Mouse (Mus musculus): ENCODE data around the gene Ltbp1. TPM values are rescaled to one million over a fixed set of nuclear protein-coding genes. Genes with fewer than 3 reads are reported as not detected.

Ltbp1 gene
- polyA plus RNA-seq, 1 experiment from 2014 or later = 4.8 TPM

DNA sequence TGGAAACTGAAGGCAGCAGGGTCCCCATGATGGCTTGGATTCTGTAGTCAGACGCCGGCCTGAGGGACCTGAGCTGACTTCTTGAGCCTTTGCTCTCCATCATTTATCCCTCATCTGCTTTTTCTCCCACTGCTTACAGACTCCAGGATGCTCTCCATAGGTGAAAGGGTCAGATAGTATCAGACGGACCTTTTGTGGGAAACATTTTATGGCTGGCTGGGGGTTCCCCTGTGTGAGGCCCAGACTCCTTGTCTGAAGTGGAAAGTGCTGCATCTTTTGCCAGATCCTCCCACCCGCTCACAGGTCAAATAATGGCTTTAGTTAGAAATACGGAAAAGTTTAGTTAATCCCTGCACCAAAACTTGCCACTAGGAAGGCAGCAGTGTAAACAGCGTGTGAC is 138.6 kb downstream of the Ltbp1 start:
- no peaks in the 10 kb centered on the region for H3K36me3 ChIP-seq
- H3K27me3 ChIP-seq (ENCODE audit: insufficient read depth, poor library complexity, severe bottlenecking) = no peaks in the 10 kb centered on the region
- whole genome bisulfite sequencing = 60% methylated on average over 6 of the region's 6 CpGs
- no peak for DNase-seq (ENCODE audit: low spot score)
- no peak overlapping the region for H3K4me3 ChIP-seq
- no peak overlapping the region for H3K27ac ChIP-seq
- H3K9me3 ChIP-seq = no peaks in the 10 kb centered on the region
- H3K4me1 ChIP-seq (replicated peaks) = peaks cover 6% of the 10 kb centered on the region; the same call in 1 of the 2 replicates

DNA sequence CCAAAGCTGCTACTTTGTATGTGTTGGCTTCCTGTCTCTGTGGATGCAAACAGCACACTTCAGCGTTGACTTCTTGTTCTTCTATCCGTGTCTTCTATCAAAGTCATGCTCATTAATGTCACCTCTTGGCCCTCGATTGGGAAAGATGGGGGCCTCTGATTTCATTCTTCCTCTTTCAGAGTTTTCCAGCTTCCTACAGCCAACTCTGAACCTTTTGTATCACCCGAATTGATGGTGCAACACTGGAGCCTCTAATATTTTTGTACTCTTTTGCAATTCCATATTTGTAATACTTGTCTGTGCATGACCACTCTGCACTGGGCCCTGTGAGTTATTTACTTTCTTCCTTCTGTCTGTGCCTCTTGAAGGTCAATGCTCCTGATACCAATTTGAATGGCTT is 141.8 kb downstream of the Ltbp1 start:
- Histone ChIP-seq H3K9me3 (no peaks in the 10 kb centered on the region), H3K27me3 (ENCODE audit: insufficient read depth, poor library complexity, severe bottlenecking) (no peaks in the 10 kb centered on the region), H3K36me3 (no peaks in the 10 kb centered on the region), H3K27ac (no peak overlapping the region), H3K4me1 (replicated peaks) (peaks cover 6% of the 10 kb centered on the region; the same call in 1 of the 2 replicates), H3K4me3 (no peak overlapping the region)
- WGBS = 88% methylated on average over 4 of the region's 4 CpGs
- DNase-seq (ENCODE audit: low spot score) = no peak

DNA sequence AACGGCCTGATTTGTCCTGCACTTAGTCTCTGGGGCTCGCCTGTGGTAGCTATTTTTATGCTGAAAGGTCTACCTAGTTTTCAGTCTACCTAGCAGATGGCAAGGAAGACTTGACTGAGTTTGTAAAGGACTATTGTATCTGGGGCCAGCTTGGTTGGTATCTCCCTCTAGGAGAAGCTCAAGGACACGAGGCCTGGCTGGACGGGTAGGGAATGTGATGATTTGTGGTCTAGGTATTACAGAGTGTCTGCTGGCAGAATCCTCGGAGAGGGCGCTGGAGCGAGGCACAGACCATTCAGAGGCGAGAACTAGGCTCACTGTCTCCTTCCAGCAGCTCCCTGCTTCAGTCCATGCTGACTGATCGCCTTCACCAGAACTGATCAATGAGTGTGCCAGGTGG is 146.4 kb downstream of the Ltbp1 start:
- H3K27me3 ChIP-seq (ENCODE audit: insufficient read depth, poor library complexity, severe bottlenecking) = no peaks in the 10 kb centered on the region
- H3K36me3 ChIP-seq = no peaks in the 10 kb centered on the region
- no peak overlapping the region for H3K4me3 ChIP-seq
- whole genome bisulfite sequencing = 75% methylated on average over 9 of the region's 9 CpGs
- no peaks in the 10 kb centered on the region for H3K4me1 ChIP-seq (replicated peaks)
- no peaks in the 10 kb centered on the region for H3K9me3 ChIP-seq
- DNase-seq (ENCODE audit: low spot score) = no peak
- no peak overlapping the region for H3K27ac ChIP-seq

DNA sequence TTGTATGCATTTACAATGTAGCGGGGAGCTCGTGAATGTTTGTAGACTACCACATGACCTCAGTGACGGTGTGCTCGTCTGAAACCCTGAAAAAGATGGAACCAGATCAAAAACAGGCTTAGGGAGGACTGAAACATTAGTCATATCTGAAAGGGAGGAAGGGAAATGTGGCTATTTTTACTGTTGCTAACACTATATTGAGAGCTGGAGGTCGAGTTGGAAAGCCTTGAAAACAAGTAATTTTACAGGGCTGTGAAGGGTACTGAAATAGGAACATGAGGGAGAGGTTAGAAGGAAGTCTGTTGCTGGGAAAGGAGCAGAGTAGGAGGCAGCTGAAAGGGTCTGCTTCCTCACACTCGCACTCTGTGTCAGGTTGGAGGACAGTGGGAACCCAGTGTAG is 147.7 kb downstream of the Ltbp1 start:
- no peaks in the 10 kb centered on the region for H3K9me3 ChIP-seq
- no peaks in the 10 kb centered on the region for H3K27me3 ChIP-seq (ENCODE audit: insufficient read depth, poor library complexity, severe bottlenecking)
- 79% methylated on average over 6 of the region's 6 CpGs for WGBS
- no peaks in the 10 kb centered on the region for H3K36me3 ChIP-seq
- DNase-seq (ENCODE audit: low spot score) = no peak
- H3K27ac ChIP-seq = no peak overlapping the region
- H3K4me1 ChIP-seq (replicated peaks) = no peaks in the 10 kb centered on the region
- no peak overlapping the region for H3K4me3 ChIP-seq

DNA sequence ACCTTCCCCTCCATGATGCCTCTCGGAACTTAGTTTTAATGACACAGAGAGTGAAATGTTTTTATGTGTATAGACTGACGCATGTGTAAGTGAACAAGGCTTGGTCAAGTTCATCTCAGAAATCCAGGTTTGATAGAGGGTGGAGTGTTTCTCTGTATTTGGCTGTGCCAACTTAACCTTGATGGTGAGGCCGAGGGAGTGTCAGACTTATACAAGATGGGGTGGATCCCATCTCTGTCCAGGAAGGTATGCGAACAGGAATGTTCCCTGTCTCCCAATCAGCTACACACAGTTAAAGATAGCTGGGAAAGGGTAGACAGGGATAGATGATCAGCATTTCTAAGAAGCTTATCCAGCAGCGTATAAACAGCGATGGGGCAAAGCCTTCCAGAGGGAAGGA is 153.0 kb downstream of the Ltbp1 start:
- WGBS = 93% methylated on average over 6 of the region's 6 CpGs
- no peaks in the 10 kb centered on the region for H3K27me3 ChIP-seq (ENCODE audit: insufficient read depth, poor library complexity, severe bottlenecking)
- DNase-seq (ENCODE audit: low spot score) = no peak
- H3K9me3 ChIP-seq = no peaks in the 10 kb centered on the region
- H3K4me3 ChIP-seq = no peak overlapping the region
- no peaks in the 10 kb centered on the region for H3K4me1 ChIP-seq (replicated peaks)
- no peaks in the 10 kb centered on the region for H3K36me3 ChIP-seq
- H3K27ac ChIP-seq = no peak overlapping the region

DNA sequence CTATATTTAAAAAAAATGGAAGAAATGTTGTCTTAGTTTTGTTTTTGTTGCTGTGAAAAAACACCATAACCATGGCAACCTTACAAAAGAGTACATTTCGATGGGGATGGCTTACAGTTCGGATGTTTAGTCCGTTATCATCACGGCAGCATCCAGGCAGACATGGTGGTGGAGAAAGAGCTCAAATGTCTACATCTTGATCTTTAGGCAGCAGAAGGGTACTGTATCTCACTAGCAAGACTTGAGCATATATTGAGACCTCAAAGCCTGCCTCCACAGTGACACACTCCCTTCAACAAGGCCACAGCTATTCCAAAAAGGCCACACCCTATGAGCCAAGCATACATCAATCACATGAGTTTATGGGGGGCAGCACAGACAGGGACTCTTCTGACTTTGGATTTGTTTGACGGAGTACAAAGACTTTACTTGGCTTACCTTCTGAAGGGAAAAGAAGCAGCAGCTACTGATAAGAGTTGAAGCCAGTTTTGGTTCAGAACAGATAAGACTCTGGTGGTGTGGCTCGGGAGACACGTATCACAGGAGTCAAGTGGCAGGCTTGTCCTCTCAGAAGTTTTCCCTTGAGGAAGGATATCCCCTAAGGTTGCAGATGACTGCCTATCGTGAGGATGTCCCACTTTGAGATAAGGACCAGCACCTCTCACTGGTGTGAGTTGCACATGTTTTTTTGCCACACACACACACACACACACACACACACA is 153.9 kb downstream of the Ltbp1 start:
- no peaks in the 10 kb centered on the region for H3K9me3 ChIP-seq
- H3K27ac ChIP-seq = no peak overlapping the region
- no peaks in the 10 kb centered on the region for H3K27me3 ChIP-seq (ENCODE audit: insufficient read depth, poor library complexity, severe bottlenecking)
- 95% methylated on average over 8 of the region's 8 CpGs for whole genome bisulfite sequencing
- H3K4me1 ChIP-seq (replicated peaks) = no peaks in the 10 kb centered on the region
- no peak for DNase-seq (ENCODE audit: low spot score)
- no peaks in the 10 kb centered on the region for H3K36me3 ChIP-seq
- H3K4me3 ChIP-seq = no peak overlapping the region

DNA sequence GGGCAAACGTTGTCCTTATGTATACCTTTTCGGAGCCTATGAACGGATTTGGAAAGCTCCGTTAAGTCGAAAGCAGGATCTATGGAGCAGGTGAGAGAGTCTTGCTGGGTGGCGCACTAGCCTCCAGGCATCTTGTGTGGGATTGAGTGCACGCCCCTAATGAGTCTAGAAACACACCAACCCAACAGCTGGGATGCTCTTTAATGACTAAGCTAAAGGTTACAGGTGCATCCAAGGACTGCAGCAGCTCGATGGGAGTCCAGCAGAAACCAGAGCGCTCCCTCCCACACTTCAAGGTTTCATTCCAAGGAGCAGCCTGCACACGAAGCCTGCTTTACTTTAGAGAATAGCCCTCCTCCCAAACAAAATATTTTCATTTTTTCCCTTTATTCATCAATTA is 155.7 kb downstream of the Ltbp1 start:
- 92% methylated on average over 10 of the region's 10 CpGs for WGBS
- no peak for DNase-seq (ENCODE audit: low spot score)
- H3K27me3 ChIP-seq (ENCODE audit: insufficient read depth, poor library complexity, severe bottlenecking) = no peaks in the 10 kb centered on the region
- H3K9me3 ChIP-seq = no peaks in the 10 kb centered on the region
- H3K4me1 ChIP-seq (replicated peaks) = no peaks in the 10 kb centered on the region
- H3K27ac ChIP-seq = no peak overlapping the region
- H3K36me3 ChIP-seq = no peaks in the 10 kb centered on the region
- no peak overlapping the region for H3K4me3 ChIP-seq

DNA sequence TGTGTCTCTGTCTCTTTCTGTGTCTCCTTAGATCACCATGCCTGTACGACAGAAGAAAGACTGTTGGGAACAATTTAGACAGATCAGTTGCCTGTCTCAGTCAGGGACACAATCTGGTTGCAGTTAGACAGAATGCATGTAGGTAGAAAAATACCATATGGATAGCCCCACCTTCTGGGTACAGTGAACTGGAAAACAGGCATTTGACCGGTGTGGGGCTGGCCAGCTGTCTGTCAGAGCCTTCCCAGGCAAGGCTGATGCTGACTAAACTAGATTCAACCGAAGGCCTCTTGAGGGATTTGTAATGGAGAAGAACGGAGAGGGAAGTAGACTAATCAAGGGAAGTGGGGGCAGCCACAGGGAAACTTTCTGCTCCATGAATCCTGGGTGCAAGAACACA is 156.6 kb downstream of the Ltbp1 start:
- no peaks in the 10 kb centered on the region for H3K27me3 ChIP-seq (ENCODE audit: insufficient read depth, poor library complexity, severe bottlenecking)
- no peak overlapping the region for H3K27ac ChIP-seq
- WGBS = 88% methylated on average over 4 of the region's 4 CpGs
- H3K4me3 ChIP-seq = no peak overlapping the region
- H3K9me3 ChIP-seq = no peaks in the 10 kb centered on the region
- H3K4me1 ChIP-seq (replicated peaks) = no peaks in the 10 kb centered on the region
- no peak for DNase-seq (ENCODE audit: low spot score)
- no peaks in the 10 kb centered on the region for H3K36me3 ChIP-seq

DNA sequence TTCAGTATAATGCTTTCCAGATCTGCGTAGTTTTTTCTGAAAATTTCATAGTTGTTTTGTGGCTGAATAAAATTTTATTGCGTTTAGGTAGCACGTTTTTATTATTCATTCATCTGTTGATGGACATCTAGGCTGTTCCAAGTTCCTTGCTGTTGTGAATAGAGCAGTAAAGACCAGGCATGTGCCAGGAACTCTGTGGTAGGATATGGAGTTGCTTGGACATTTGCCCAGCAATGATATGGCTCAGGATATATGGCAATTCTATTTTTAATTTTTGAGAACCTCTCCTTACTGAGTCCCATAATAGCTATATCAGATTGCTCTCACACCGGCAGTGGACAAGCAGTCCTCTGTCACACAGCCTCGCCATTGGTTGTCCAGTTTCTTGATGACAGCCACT is 159.2 kb downstream of the Ltbp1 start:
- 87% methylated on average over 5 of the region's 5 CpGs for WGBS
- H3K4me1 ChIP-seq (replicated peaks) = no peaks in the 10 kb centered on the region
- H3K27me3 ChIP-seq (ENCODE audit: insufficient read depth, poor library complexity, severe bottlenecking) = no peaks in the 10 kb centered on the region
- no peaks in the 10 kb centered on the region for H3K9me3 ChIP-seq
- no peak overlapping the region for H3K27ac ChIP-seq
- DNase-seq (ENCODE audit: low spot score) = no peak
- H3K4me3 ChIP-seq = no peak overlapping the region
- no peaks in the 10 kb centered on the region for H3K36me3 ChIP-seq

DNA sequence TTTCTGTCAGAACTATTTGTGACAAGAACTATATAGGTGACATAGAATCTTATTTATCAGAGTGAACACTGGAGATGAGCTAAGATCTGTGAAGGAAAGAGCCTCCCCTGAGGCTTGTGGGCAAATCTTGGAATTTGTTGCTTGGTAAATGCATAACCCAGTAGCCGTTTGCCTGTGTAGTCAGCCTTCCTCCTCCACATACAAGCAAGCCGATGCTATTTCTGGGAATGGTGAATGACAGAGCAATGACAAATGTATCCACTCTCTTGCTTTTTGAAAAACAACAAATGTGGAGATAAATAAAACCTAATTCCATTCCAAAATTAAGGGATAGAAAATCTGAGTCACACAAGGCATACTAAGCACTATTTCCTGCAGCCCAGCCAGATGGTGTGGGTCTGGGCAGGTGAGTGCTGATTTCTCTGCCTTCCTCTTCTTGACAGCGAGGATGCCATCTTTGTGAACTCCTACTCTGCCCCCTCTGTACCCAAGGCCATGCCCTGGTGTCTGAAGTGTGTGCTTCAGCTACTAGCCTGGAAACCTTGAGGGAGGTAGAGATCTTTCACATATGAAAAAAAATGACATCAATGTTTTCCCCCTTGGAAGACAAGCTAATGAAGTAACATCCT is 163.3 kb downstream of the Ltbp1 start:
- H3K4me3 ChIP-seq = no peak overlapping the region
- H3K9me3 ChIP-seq = no peaks in the 10 kb centered on the region
- no peaks in the 10 kb centered on the region for H3K4me1 ChIP-seq (replicated peaks)
- H3K36me3 ChIP-seq = no peaks in the 10 kb centered on the region
- WGBS = 85% methylated on average over 3 of the region's 3 CpGs
- no peak for DNase-seq (ENCODE audit: low spot score)
- H3K27ac ChIP-seq = no peak overlapping the region
- H3K27me3 ChIP-seq (ENCODE audit: insufficient read depth, poor library complexity, severe bottlenecking) = no peaks in the 10 kb centered on the region

DNA sequence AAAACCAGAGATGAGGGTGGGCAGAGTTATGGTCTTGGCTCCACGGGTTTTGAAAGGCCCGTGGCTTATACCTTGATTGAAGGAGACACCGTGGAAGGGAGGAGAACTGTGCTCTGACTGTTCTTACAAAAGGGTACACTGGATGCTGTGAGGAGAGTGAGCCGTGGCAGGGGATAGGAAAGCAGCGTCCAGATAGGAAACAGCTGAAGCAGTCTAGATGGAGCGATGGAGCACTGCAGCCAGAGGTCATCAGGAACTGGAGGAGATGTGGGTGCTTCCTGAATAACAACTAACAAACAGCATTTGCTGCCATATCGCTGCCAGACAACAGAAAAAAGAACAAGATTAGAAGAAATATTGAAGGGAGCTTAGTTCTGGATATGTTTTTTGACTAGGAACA is 166.3 kb downstream of the Ltbp1 start:
- H3K27me3 ChIP-seq (ENCODE audit: insufficient read depth, poor library complexity, severe bottlenecking) = no peaks in the 10 kb centered on the region
- DNase-seq (ENCODE audit: low spot score) = no peak
- no peaks in the 10 kb centered on the region for H3K9me3 ChIP-seq
- WGBS = 87% methylated on average over 7 of the region's 7 CpGs
- no peak overlapping the region for H3K4me3 ChIP-seq
- H3K4me1 ChIP-seq (replicated peaks) = peaks cover 5% of the 10 kb centered on the region; the same call in 1 of the 2 replicates
- no peaks in the 10 kb centered on the region for H3K36me3 ChIP-seq
- H3K27ac ChIP-seq = no peak overlapping the region

DNA sequence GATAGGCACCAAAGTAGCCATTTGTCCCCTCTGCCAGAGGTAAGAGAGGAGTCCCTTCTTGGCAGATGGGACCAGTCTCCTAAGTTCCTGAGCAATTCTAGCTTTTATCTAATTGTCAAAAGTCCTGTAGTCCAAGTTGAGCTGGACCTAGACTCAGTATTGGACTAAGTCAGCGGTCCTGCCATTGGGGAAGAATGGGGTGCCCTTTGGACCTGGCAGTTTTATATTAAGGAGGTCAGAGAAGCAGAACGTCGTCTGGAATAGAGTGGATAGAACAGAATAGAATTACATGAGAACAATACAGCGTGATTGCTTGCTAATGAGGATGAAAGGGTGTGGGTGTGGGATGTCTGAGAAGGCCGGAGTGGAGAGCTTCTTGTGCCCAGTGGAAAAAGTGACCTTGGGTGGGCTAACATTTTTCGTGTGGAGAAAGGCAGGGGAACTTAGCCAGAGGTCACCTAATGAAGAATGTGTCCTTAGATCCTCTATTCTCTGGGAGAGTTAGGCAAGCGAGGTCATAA is 167.4 kb downstream of the Ltbp1 start:
- Histone ChIP-seq H3K4me1 (replicated peaks) (peaks cover 5% of the 10 kb centered on the region; the same call in 1 of the 2 replicates), H3K36me3 (no peaks in the 10 kb centered on the region)
- WGBS = 76% methylated on average over 7 of the region's 7 CpGs

DNA sequence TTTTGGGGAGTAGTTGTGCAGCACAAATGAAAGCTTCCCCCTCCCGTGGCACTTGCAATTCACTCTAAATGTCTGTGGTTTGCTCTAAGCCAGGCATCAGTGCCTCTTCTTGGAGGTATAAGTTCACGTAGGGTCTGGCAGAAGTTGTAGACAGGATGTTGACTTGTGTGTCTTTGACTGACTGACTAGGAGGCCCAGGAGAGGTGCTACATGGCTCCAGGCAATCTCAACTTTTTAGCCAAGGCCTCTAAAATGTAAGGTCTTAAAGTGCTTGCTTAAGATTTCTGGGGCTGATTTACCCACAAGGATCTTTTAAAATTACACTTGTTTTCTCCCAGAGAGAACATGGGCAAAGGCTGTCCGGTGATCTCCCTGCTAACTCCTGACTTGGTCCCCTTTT is 169.1 kb downstream of the Ltbp1 start:
- H3K27me3 ChIP-seq (ENCODE audit: insufficient read depth, poor library complexity, severe bottlenecking) = no peaks in the 10 kb centered on the region
- 93% methylated on average over 3 of the region's 3 CpGs for WGBS

More for the DNA sequence above, 167.4 kb downstream of the Ltbp1 start:
- Histone ChIP-seq H3K9me3 (no peaks in the 10 kb centered on the region), H3K27me3 (ENCODE audit: insufficient read depth, poor library complexity, severe bottlenecking) (no peaks in the 10 kb centered on the region), H3K4me3 (no peak overlapping the region), H3K27ac (no peak overlapping the region)
- no peak for DNase-seq (ENCODE audit: low spot score)

More for the DNA sequence above, 169.1 kb downstream of the Ltbp1 start:
- Histone ChIP-seq H3K4me3 (no peak overlapping the region), H3K27ac (no peak overlapping the region), H3K4me1 (replicated peaks) (peaks cover 16% of the 10 kb centered on the region), H3K36me3 (no peaks in the 10 kb centered on the region), H3K9me3 (no peaks in the 10 kb centered on the region)
- DNase-seq (ENCODE audit: low spot score) = no peak
